Mouse (Mus musculus) olfactory bulb, adult 2 months (tissue): Measurements from ENCODE around the gene Olfr155. TPM values are rescaled to one million over a fixed set of nuclear protein-coding genes. Genes with fewer than 3 reads are reported as not detected.

ENCODE experiments used
- H3K27ac ChIP-seq: fragments of 200-500 bp; 2 replicates; pipeline ENCODE4 v1.5.1; 2012; ENCODE audit warnings: low read depth, low read length; ENCODE audit not compliant: insufficient read depth
- H3K4me1 ChIP-seq: fragments of 200-500 bp; 2 replicates; pipeline ENCODE4 v1.6.1; 2012; ENCODE audit warnings: low read length; ENCODE audit not compliant: control insufficient read depth, insufficient read depth
- H3K4me3 ChIP-seq: fragments of 200-500 bp; 2 replicates; pipeline ENCODE4 v1.5.1; 2012; ENCODE audit warnings: mild to moderate bottlenecking, low read depth, low read length, moderate library complexity; ENCODE audit not compliant: insufficient read depth
- CTCF ChIP-seq: fragments of 200-500 bp; IDR thresholded peaks from 2 replicates; pipeline ENCODE4 v1.5.1; 2012; ENCODE audit warnings: low read depth, mild to moderate bottlenecking, low read length, moderate library complexity; ENCODE audit not compliant: insufficient read depth
- POLR2A ChIP-seq: fragments of 200-500 bp; IDR thresholded peaks from 2 replicates; pipeline ENCODE4 v1.6.1; 2012; ENCODE audit warnings: mild to moderate bottlenecking, low read depth, low read length, moderate library complexity; ENCODE audit not compliant: insufficient read depth
- WGBS: fragments of 180-500 bp; shearing (Covaris S2); methylation state at CpG from one replicate; pipeline ENCODE4 v1.1.7; 2018; 5-methylcytosine and 5-hydroxymethylcytosine counted together
- polyA plus RNA-seq: library from polyadenylated mRNA; stranded (reverse); fragments of >200 nt; gene quantifications from 2 replicates; pipeline ENCODE4 v1.2.4, GENCODE M21; 2012; ENCODE audit warnings: low replicate concordance; ENCODE audit not compliant: missing spikeins, insufficient read depth, insufficient read length

The Olfr155 gene
- polyA plus RNA-seq, 1 experiment, result not detected

DNA sequence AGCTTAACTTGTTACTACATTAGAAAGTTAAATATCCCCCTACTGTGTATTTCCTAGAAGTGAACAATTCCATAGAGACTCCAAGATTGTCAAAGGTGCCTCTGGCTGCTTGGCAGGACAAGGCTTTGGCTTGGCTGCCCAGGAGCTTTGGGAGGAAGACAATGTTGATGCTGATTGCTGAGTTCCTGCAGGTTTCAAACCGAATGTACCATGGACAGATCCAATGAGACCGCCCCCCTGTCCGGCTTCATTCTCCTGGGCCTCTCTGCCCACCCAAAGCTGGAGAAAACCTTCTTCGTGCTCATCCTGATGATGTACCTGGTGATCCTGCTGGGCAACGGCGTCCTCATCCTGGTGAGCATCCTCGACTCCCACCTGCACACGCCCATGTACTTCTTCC lies 2.7 kb downstream of the Olfr155 start:
- TF ChIP-seq CTCF (no peak), POLR2A (no peak)
- no peak overlapping the region for H3K4me3 ChIP-seq
- no peak overlapping the region for H3K27ac ChIP-seq
- 82% methylated on average over 8 of the region's 8 CpGs for WGBS
- H3K4me1 ChIP-seq, result no peaks in the 10 kb centered on the region

DNA sequence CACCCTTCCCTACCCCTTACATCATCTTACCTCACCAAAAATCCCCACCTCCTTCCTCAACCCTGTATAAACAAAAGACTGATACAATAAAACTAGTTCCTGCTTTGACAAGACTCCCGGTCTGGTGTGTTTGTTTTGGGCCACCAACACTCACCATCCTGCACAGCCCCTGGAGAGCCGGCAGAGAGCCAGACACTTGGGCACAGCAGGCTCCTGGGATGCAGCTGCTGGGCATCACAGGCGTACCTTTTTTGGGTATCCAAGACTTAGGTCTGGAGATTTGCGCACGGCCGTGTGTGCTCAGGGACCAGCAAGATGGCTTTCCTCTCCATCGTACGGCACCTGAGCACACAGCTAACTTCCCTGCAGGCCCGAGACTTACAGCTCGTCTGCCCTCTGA lies 8.5 kb downstream of the Olfr155 start:
- H3K4me3 ChIP-seq, result no peak overlapping the region
- no peak overlapping the region for H3K27ac ChIP-seq
- TF ChIP-seq CTCF (no peak), POLR2A (no peak)
- WGBS, result 88% methylated on average over 10 of the region's 10 CpGs
- H3K4me1 ChIP-seq, result no peaks in the 10 kb centered on the region

DNA sequence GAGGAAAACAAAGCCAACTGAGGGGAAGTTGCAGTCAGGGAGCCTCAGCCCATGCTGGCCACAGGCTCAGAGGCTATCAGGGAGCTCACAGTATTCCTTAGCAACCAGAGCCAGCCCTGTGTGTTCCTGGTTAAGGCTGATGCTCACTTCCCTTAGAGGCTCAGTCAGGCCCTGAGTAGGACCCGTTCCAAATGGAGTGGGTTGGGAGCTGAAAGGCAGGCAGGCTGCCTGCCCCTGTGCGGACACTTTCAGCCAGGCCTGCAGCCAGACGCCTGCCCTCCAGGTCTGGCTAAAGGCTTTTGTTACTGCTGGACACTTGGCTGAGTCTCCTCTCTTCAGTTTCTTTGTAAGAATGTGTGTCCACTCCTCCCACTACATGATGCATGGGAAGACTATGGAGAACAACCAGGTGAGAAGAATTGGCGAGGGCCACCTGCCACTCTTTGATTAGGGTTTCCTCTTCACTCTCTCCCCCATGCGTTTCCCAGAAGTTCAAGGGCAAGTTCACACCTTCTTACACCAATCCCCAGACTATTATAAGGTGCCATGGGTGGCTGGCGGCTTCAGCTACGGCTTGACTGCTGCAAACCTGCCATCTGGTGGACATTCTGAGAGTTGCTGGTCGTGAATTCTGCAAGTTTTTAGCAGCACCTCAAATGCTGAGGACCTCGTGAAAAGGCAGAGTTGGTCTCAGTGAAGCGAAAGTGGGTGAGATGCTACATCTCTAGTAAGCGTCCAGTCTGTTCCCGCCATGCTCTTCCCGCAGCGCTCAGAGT lies 9.6 kb downstream of the Olfr155 start:
- H3K27ac ChIP-seq, result no peak overlapping the region
- no peak for TF ChIP-seq POLR2A
- TF ChIP-seq CTCF, result peak; percentile 66
- no peaks in the 10 kb centered on the region for H3K4me1 ChIP-seq
- WGBS, result 10% methylated on average over 14 of the region's 14 CpGs
- H3K4me3 ChIP-seq, result no peak overlapping the region

DNA sequence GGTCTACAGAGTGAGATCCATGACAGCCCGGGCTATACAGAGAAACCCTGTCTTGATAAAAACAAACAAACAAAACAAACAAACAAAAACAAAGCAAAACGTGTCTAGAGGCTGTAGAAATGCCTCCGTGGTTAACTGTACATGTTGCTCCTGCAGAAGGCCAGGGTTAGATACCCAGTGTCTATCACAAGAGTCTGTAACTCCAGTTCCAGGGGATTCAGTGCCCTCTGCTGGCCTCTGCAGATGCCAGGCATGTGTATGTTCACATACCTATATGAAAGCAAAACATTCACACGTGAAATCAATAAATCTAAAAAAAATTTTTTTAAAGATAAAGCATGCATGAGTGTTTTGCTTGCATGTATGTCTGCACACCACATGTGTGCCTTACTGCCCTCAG lies 11.9 kb downstream of the Olfr155 start:
- H3K4me1 ChIP-seq, result no peaks in the 10 kb centered on the region
- TF ChIP-seq CTCF (no peak), POLR2A (no peak)
- WGBS, result 70% methylated on average over 4 of the region's 4 CpGs
- H3K27ac ChIP-seq, result no peak overlapping the region
- H3K4me3 ChIP-seq, result no peak overlapping the region

DNA sequence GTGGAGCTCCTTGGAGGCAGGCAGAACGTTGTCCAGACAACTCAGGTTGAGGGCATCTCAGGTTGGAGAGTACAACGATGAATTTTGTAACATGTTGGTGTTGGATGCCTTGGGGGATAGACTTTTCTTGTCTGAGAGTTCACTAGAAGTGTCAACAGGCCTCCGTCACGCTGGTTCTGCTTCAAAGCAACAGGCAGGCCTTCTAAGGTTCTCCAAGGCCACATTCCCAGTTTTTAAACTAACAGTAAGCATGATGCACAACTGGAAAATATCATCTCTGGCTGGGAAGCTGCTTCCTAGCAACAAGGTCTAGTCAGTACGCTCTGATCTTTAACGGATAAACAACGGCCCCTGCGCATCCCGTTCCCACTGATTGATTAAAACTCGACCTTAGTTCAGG lies 18.5 kb downstream of the Olfr155 start:
- Histone ChIP-seq H3K27ac (no peak overlapping the region), H3K4me1 (no peaks in the 10 kb centered on the region), H3K4me3 (no peak overlapping the region)
- TF ChIP-seq POLR2A (no peak), CTCF (no peak)
- 92% methylated on average over 10 of the region's 10 CpGs for WGBS

DNA sequence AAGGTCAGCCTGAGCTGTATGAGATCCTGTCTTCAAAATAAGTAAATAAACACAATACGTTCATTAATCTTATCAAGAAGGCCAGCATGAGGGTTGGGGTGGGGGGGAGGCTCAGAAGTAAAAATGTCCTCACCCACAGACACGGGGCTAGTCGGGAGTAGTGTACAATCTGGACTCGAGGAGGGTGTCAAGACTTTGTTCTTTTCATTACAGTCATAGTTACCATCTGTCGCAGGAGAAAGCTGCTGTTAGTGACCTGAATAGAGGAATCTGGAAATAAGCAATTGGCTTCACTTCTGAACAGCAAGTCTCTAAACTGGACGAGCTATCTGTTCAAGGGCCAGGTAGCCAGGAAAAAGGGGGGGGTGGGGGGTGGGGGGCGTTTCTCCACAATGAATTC lies 23.1 kb downstream of the Olfr155 start:
- no peak overlapping the region for H3K4me3 ChIP-seq

DNA sequence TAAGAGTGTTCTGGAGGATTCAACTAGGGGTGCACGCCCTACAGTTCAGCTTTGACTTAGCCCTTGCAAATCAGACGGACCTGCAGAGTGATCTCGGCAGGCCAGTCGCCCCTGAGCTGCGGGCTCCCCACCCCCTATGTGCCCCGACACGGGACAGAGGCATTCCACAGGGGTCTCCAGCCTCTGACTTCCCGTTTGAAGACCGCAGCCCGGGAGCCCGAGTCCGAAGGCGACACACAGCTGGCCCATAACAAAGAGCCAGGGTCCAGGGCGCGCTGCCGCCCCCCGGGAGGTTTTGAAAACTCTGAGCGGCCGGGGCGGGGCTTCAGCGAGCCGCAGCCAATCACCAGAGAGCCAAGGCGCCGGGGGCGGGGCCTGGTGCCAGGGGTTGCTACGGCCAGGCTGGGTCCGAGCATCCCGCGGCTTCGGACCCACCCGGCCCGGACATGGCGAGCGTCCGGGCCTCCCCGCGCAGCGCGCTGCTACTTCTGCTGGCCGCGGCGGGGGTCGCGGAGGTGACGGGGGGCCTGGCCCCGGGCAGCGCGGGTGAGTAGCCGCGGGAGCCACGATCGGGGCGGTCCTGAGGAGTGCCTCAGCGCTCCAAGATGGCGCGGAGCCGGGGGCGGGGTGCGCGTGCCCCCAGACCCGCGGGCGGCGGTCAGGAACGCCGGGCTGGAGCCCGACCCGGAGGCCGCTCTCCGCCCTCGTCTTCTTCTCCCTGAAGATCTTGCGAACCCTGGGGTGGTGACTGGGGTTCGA lies 24.0 kb downstream of the Olfr155 start, which contains the start of gene Reck:
Gene Reck (plus strand): TSS at position 371 of the 759 bp plus-strand sequence.
- no peaks in the 10 kb centered on the region; the same call in 1 of the 2 replicates for H3K4me1 ChIP-seq
- H3K27ac ChIP-seq, result no peak within 1 kb of the TSS
- H3K4me3 ChIP-seq, result peak within 1 kb of the TSS; percentile 83
- no peak for TF ChIP-seq CTCF
- peak; percentile 48; the same call in 1 of the 2 replicates for TF ChIP-seq POLR2A
- 1% methylated on average over 73 of the region's 73 CpGs for whole genome bisulfite sequencing

More for the DNA sequence above, 23.1 kb downstream of the Olfr155 start:
- H3K4me1 ChIP-seq, result no peaks in the 10 kb centered on the region; the same call in 1 of the 2 replicates
- TF ChIP-seq CTCF (no peak), POLR2A (no peak)
- WGBS, result 41% methylated on average over 7 of the region's 7 CpGs
- H3K27ac ChIP-seq, result no peak overlapping the region

DNA sequence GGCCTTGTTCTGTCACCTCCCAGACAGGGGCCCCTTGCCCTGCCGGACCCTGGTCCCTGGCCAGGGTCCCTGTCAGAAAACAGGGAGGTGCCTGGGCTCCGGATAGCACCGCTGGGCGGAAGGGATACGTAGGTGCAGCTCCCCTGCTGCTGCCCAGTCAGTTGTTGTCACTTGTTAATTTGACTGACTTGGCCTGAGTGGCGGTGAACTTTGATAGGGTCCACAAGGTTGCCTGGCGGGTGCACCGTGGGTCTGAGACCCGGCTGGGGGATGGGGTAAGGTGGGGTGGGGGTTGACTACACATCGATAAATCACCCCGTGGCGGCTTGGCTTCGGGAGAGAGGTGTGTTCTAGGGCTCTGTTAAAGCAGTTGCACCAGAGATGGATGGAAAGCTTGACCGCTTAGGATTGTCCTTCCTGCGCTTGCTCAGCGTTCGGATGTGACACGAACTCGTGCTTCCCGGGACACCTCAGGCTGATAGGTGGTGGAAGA lies 24.6 kb downstream of the Olfr155 start:
- 1% methylated on average over 20 of the region's 20 CpGs for WGBS

DNA sequence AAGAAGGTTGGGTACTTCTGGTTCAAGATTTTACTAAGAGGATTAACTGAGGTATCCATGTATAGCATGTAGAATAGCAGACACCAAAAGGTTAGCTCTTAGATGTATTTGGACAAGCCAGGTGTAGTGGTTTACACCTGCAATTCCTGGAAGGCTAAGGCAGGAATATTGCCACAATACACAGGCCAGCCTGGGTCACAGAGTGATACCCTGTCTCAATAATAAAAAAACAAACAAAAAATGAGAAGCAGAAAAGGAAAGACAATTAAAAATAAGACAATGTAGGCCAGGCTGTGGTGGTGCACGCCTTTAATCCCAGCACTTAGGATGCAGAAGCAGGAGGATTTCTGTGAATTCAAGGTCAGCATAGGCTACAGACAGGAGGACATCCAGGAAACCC lies 25.9 kb downstream of the Olfr155 start:
- TF ChIP-seq POLR2A (no peak), CTCF (no peak)
- Histone ChIP-seq H3K27ac (no peak overlapping the region), H3K4me1 (no peaks in the 10 kb centered on the region; the same call in 1 of the 2 replicates), H3K4me3 (no peak overlapping the region)
- WGBS, result 98% methylated on average over 1 of the region's 1 CpGs

More for the DNA sequence above, 24.6 kb downstream of the Olfr155 start:
- TF ChIP-seq CTCF (no peak), POLR2A (no peak)
- Histone ChIP-seq H3K4me3 (peak overlapping the region; percentile 83), H3K4me1 (no peaks in the 10 kb centered on the region; the same call in 1 of the 2 replicates), H3K27ac (no peak overlapping the region)
